Mouse (Mus musculus) granulocyte monocyte progenitor cell, adult 5-6 weeks (primary cell): ENCODE measurements around the gene Otud7a. TPM values are rescaled to one million over a fixed set of nuclear protein-coding genes. Genes with fewer than 3 reads are reported as not detected.
"Not testable (repeated sequence)": the region's sequence is repeated elsewhere in the genome, so short reads cannot be mapped to it uniquely, and the experiment has no call there.

Source experiments
- ATAC-seq: replicated peaks from 2 replicates; pipeline ENCODE4 v1.8.0; 2016; ENCODE audit warnings: mild to moderate bottlenecking, moderate TSS enrichment, inconsistent platforms; ENCODE audit not compliant: poor library complexity, severe bottlenecking
- total RNA-seq, 2 experiments: library from RNA; stranded (forward) in 1 of 2; stranded (reverse) in 1 of 2; fragments of 200-712, 200-1000 nt in 1 of 2; fragments of >200 nt in 1 of 2; fragmentation: Nextera tagmentation in 1 of 2; gene quantifications; 2 replicates each; pipeline ENCODE4 v1.2.3; 2014 to 2017

Otud7a gene
- total RNA-seq, 2 experiments from 2014 or later = not detected

DNA sequence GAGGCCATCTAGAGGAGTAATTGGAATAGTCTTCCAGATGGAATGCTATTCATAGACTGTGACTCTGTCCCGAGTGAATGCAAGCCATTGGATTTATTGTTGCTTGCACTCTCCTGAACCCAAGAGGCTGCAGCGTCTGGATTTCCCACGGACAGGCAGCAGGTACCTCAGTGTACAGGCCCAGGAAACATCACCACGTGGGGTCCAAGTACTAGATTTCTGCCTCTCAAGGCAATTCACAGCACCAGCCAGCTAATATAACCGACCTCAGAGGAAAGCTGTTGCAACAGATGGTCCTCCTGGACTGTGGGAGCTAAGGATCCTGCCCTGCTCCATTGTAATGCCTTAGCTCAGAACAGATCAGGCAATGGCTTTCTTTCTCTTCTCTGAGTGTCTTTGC, 111.8 kb downstream of the Otud7a start:
- ATAC-seq = no peak

DNA sequence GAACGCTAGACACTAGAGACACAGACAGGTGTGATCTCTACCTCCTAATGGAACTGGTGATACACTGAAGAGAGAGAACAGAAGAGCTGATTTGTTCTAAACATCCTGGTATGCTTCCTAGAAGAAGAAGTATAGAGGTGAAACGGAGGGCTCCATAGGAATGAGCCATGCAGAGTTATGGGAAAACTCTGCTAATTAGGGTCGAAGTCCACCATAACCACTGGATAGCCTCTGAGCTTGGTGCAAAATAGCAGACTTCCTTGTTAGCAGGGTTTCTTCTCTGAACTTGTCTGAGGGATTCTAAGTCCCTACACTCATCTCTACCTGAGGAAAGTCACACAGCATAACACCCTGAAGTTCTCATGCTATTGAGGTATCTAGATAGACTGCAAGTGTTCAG, 114.4 kb downstream of the Otud7a start:
- no peak for ATAC-seq

DNA sequence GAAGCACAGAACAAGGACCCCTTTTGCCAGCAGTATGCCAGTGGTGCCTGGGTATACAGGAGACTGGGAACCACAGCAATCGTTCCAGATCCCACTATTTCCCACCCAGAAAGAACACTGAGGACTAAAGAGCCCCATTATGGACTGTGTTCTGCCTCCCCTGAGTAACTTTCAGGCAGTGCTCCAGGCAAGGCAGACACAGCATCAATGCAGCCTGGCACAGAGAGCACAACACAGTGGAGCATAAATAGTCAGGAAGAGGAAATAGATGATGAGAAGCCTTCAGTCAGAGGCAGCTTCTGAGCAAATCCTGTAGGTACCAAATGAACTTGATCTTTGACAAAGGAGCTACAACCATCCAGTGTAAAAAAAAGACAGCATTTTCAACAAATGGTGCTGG, 115.1 kb downstream of the Otud7a start:
- no peak for ATAC-seq

DNA sequence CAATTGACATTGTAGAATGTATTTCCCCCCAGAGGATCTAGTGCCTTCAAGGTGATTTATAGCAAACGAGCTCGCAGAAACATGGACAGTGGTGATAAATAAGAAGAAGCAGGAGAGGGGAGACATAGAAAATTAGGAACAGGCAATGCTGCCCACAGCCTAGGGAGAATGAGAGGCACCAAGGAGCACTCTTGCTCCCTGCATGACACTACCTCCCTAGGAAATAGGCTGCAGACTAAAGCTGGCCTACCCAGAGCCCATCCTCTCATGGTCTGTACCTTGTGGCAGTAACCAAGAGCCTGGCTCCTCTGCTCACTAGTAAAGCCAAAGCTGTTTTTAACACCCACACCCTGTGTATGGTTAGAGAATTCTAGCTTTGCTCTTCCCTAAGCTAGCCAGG, 138.8 kb downstream of the Otud7a start:
- no peak for ATAC-seq

DNA sequence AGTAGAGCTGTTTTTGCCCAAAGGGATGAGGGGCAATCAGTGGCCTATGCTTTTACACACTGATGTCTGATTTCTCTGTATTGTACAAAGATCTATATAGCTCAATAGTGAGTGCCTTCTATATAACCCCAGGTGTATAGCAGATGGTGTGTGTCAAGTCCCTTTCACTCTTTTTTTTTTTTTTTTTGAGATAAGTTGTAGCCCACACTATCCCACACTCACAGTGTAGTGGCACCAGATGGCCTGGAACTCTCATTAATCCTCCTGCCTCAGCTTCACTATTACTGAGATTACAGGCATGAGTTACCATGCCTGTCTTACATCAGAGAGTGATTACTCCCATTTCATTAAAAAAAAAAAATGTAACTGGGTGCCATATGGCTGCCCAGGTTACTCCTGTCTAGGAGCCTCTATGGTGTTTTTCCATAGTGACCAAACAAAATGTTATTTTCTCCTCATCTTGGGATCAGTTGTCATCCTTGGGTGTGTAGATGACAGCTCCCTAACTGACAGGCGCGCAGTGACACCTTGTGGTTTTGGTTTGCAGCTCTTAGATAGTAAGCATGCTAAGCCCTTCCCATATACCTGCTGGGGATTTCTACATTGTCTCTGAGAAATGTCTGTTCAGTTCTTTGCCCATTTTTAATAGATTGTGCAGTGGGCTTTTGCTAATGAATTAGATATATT, 141.8 kb downstream of the Otud7a start:
- ATAC-seq = no peak

DNA sequence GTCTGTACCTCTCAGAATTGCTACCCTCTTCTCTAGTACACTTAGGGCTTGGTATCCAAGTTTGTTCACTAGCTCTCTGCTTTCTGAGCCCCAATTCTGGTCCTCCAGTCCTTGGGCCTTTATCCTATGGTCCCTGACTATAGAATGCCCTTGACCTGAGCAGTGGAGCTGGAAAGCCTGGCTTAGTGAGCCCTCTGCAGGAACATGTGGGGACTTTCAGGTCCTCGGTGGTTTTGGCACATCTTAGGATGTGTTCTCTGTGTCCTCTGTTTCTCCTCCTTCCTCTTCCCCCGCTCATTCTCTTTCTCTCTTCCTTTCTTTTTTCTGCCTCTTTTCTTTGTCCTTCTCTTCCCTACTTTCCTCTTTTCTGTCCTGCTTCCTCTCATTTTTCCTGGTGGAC, 145.8 kb downstream of the Otud7a start:
- no peak for ATAC-seq

DNA sequence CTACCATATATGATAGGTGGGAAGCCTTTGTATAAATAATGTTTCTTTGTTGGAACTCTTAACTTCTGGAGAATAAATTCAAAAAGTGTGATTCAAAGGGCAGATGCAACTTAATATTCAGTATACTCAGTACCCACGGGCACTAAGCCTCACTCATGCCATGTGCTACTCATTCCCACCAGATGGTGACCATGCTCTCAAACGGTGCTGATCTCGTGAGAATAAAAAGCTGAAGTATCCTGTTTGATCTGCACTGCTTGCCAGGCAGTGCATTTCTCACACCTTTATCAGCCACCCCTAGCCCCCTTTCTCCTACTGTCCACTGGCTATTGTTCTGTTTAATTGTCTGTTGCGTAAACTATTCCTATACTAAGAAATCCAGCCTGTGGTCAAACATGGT, 146.8 kb downstream of the Otud7a start:
- no peak for ATAC-seq

DNA sequence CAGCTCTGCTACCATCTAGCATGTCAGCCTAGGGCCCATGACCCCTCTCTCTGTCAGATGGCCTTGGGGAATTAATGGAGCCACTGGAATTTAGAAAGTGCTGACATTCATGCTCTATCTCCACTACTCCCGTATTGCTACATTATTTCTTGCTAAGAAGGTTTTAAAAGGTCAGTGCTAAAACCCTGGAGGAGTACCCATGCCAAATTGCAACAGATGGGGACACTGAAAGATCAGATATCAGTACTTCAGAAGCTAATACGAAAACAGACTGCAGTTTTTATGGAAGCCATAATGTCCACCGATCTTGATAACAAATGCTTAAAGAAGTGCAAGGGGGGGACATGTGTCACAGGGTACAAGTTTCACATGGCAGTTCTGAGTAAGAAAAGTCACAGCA, 147.5 kb downstream of the Otud7a start:
- ATAC-seq = no peak

DNA sequence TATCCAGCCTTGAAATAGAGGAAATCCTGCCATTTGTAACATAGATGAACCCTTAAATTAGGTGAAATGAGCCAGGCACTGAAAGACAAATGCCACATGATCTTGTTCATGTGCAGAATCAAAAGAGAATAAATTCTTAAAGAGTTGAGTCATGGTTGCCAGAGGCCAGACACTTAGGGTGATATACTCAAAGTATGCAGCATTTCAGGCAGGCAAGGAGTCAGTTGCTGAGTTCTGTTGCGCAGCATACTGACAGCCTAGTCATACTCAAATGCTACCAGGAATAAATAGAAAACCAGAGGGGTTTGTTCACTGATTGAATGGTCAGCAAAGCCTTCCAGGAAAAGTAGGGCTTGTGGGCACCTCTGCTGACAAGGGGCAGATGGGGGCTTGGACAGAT, 160.3 kb downstream of the Otud7a start:
- no peak for ATAC-seq

DNA sequence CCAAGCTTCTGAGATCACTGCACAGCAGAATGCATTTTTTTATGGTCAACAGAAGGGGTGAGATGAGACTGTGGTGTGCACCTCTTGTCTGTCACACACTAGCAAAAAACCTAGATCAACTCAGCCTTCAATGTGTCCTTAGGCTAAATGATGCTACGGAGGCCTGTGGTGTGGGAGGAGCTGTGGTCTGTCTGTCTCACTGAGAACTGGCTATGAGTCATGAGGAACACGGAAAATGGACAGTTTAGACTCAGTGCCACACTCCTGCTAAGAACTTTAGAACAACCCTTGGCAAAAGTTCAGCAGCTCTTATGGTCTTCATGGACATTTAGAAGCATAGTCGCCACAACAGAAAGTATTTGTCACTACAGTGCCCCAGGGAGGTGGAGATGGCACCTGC, 172.5 kb downstream of the Otud7a start:
- no peak for ATAC-seq

DNA sequence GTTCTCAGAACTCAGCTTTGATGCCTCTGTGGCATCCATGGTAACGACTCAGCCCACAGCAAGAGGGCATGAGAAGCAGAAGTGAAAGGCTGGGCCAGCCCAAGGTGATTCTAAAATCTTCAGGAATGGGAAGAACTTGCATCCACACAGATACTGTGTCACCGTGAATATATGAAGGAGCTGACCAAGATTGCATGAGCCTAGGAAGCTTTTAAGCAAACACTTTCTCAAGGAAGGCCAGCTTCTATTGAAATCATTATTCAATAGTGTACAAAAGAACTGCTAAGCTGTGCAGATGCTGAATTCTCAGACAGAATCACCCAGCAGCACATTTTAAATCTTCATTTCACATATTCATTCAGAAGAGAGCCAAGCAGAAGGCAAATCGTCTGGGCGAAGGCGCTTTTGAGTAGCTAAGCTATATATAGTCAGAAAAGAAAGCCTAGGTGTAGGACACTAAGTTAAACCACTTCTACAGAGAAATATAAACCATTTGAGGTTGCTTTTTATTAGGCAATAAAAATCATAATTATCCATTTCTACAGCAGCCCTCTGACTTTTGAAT, 176.3 kb downstream of the Otud7a start:
- no peak for ATAC-seq

DNA sequence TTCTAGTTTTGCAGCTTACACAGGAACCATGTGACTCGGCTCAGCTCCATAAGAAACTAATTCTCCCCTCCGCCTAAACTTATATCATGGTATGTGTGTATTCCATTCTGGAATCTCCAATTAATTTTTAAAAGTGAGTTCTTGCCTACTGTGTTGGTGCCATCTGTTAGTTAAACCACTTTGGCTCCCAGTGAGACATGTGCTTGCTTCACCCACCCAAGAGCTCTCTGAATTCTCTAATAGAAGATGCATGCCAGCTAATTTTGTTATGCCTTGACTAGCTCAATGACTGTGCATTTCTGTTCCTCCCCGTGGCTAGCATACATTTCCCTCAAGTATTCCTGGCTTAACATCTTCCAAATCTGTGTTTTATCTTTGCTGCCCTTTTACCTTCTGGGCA, 193.1 kb downstream of the Otud7a start:
- ATAC-seq = no peak

DNA sequence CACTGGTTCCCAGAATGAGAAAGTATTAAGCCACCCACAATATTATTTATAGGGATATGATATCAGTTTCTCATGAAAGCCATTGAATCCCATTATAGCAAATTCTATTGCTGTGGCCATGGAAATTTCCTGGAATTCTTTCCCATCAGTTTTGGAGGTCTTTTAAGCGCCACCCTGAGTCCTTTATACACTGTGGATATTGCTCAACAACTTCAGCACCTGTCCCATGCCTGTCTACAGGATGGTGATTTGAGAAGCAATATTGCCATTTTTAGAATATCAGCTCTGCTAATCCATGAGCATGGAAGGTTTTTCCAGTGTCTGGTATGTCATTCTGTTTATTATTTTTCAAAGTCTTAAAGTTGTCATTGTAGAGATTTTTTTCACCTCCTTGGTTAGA, 199.5 kb downstream of the Otud7a start:
- ATAC-seq = no peak

DNA sequence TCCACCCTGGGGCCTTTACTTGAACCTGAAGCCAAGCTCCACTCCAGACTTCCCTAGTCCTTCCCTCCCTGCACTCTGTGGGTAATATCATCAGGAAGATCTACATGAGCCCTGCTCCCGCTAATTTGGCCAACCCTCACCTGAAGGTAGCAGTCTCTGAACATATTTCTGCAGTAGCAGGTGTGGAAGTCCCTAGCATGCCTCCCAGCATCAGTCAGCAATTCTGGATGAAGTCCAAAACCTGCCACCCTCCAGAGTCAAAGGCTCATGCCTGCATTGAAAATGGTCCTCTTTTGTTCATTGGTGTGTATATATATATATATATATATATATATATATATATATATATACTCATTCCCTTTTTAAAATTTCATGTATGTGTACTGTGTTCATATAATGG, 202.6 kb downstream of the Otud7a start:
- ATAC-seq = no peak

DNA sequence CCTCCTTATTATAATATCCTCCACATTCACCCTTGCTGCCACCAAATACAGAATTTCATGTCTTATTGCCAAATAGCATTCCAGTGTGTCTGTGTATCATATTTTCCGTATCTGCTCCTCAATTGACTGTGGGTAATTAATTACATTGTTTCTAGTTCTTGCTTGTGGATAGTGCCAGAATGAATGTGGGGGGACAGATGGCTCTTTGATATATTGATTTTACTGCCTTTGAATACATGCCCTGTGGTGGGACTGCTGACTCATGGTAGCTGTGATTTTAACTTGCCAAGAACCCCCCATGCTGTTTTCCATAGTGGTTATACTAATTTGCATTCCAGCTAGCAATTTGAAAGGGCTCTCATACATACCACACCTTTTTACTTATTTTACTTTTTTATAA, 215.7 kb downstream of the Otud7a start:
- no peak for ATAC-seq

DNA sequence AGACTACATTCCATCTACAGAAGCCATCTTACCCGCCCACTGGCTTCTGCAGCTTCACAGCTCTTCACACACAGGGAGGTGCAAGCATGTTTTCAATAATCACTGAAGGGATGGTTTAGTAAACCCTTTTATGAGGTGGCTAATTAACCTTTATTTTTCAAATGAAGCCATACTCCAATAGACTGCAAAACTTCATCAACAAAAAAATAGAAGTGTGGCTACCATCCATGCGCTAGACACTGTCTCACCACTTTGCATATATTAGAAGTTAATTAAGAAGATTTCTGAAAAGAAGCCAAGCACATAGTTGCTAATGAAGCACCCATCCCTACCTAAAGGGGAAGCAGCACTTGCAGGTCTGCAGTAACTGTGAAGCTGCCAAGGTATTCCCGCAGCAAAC, 218.2 kb downstream of the Otud7a start:
- ATAC-seq = no peak

DNA sequence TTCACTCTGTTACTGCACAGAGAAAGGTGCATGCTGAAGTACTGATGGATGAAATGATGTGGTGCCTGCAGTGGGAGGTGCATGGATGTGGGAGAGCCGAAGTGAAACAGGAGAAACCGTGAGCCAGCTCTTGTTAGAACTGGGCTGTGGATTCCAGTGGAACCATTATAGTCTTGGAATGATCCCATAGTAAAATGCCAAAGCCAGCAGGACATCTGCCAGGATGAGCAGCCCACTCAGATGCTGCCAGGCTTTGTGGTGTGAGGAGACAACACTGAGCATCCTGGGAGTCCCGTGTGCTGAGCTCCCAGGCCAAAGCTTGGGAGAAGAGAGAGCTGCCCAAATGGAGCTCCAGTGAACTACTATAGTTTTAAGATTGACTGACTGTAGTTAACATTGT, 220.9 kb downstream of the Otud7a start:
- no peak for ATAC-seq

DNA sequence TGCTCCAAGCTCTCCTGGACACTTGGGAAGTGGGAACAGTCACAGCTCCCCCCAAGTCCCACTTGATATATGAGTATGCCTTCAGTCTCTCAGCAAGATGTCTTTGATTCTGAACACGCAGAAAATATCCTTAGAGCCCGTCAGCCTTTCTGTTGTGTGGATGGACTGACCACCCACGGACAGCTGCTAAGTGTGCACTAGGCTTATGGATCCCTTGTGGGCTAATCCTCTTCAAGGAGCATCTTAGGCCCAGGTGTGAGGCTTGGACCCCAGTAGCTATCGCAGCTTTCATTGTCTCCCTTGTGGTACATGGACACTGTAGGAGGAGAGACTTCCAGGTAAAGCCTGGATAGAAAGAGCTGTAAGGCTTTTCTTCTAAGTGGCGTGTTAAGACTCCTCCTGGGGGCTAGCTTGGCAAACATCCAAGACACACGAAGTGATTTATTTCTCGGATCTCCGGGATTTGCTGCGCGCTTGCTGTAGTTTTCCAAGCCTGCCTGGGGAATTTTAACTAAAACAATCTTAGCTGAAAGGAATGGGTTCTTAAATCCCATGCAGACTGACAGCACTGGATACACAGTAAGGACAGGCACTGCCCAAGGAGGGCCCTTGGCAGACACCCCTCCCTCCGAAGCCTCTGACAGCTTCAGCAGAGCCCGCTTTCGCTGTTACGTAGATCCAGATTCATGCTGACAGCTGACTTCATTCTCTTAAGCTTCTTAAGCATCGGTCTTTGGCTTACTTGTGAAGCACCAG, 223.6 kb downstream of the Otud7a start:
- ATAC-seq = no peak

DNA sequence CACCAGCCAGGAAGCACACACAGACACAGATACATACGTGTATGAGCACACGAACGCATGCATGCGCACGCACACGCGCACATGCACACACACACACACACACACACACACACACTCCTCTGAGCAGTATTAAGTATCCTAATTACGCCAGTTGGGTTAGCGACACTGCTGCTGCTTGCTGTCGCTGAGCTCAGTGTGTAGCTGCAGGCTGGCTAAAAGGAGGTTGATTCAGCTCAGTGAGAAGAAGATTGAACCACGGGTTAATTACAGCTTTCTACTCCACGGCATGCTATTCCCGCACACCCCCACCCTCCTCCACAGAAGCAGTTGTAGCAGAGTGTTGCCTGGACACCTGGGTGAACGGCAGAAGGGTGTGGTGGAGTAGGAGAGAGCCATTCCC, 224.4 kb downstream of the Otud7a start:
- ATAC-seq = no peak

DNA sequence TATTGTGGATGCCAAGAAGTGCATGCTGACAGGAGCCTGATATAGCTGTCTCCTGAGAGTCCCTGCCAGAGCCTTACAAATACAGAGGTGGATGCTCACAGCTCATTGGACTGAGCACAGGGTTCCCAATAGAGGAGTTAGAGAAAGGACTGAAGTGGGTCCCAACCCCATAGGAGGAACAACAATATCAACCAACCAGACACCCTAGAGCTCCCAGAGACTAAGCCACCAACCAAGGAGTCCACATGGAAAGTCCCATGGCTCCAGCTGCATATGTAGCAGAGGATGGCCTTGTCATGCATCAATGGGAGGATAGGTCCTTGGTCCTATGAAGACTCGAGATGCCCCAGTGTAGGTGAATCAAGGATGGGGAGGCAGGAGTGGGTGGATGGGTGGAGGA, 226.4 kb downstream of the Otud7a start:
- not testable (repeated sequence) for ATAC-seq

DNA sequence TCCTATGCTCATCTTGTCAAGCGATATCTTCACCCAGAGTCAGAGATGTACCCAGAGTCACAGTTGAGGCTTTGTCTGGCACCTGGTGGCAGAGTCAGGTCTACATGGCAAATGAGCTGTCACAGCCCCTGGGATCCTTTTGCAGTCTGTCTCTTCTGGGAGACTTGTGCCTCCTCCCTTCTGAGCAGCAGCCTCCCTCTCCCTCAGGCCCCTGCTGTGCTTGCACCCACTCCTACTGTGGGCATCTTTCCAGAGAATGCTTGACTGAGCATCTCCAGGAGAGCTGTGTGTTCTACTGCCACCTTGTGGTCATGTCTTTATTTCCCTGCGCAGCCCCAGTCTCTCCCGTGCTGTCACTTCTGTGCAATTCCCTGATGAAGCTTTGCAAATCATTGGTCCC, 227.4 kb downstream of the Otud7a start:
- ATAC-seq = peak; percentile 73

DNA sequence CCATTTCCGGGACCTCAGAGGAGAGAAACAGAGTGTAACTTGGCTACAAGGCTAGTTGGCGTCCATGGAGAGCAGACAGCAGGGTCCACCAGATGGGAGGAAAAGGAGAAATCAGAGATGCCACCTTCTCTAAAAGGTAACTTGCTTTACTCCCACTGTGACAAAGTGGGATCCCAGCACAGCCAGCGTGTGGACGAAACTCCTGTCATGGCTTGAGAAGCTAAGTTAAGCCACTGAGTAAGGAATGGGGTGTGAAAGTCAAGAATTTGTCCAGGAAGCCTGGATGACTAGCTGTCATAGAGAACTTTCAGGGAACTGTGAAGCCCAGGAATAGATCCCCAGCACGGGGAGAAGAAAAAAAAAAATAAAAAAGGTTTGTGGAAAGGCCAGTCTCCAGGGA, 232.1 kb downstream of the Otud7a start:
- no peak for ATAC-seq
